Mouse (Mus musculus) heart, postnatal 25 days (tissue): ENCODE data around the gene Iqce. TPM values are rescaled to one million over a fixed set of nuclear protein-coding genes. Genes with fewer than 3 reads are reported as not detected.
A peak's percentile ranks its signal among the peaks of the same experiment; 100 is the strongest.

Experiments
- DNase-seq: peaks from one replicate; pipeline ENCODE4 v3.0.0; 2022; ENCODE audit warnings: low spot score
- intact Hi-C: fragments of 180-260 bp; cut with DNase I; formaldehyde crosslinking; loops from one replicate; pipeline ENCODE4 v1.15.1; 2025
- total RNA-seq, 2 experiments: library from RNA; stranded (reverse); gene quantifications; 2 replicates each; pipeline ENCODE4 v1.2.3; 2021

The Iqce gene
- total RNA-seq, 2 experiments from 2014 or later = 4.5 to 7.5 TPM

DNA sequence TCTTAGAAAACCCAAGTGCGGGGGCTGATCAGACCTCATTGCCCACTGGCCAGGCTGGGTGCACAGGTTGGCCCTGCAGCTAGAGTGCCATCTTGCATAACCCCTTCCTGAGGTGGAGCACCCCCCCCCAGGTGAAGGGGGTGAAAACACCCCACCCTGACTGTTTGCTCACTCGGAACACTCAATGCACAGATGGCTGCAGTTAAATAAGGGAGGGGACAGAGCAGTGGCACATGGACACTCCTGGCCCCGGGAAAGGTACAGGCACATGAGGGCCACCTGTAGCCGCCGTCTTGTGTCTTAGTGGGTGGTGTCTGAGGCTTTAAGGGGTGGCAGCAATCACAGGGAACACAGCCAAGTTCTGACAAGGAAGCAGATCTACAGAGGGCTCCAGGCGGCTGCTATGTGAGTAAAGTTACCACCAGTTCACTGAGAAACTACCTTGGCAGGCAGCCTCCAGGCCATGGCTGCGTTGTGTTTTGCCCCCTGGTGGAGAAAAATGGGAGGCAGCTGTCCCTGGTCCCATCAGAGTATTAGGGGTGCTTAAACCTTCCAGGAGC, 38.5 kb downstream of the Iqce start:
- peak; percentile 30 for DNase-seq
- intact Hi-C loops = loop anchor here (2.0 kb wide), 2 partner anchors 35 to 123 kb away; no protein-coding TSS in a partner anchor

DNA sequence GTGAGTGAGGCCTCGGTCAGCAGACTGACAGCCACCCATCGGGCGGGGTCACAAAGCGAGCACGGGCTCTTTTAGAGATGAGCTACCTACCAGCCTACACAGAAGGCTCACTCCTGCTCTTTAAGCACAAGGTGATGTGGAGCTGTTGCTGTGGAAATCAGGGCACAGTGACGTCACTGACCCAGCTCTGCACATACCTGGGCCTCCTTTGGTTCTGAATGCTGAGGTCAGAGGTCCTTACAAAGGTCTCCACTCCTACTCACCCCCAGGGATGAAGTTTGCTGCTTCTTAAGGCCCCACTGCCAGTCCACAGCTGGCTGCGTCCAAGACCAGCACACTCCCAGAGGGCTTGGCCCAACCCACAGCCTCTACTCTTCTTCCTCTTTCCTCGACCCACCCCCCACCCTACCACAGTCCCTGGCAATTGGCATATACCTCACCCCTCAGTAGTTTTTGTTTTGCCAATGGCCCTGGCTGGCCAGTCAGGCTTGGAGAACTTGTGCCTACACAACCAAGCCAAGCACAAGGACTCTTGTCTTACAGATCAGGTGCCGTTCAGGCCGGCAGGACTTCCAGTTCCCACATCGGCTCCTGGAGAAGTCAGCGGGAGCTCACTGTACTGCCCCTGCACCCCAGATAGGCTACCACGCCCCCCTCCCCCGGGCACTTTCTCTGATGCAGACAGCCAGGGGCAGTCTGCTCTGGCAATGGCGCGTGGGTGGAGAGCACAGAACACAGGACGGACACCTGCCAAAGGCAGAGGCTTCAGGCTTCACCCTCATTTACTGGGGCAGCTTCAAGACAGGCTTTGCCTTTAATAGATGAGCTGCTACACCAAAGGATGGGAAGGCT, 39.2 kb downstream of the Iqce start:
- intact Hi-C loops = no loop called here
- no peak for DNase-seq

DNA sequence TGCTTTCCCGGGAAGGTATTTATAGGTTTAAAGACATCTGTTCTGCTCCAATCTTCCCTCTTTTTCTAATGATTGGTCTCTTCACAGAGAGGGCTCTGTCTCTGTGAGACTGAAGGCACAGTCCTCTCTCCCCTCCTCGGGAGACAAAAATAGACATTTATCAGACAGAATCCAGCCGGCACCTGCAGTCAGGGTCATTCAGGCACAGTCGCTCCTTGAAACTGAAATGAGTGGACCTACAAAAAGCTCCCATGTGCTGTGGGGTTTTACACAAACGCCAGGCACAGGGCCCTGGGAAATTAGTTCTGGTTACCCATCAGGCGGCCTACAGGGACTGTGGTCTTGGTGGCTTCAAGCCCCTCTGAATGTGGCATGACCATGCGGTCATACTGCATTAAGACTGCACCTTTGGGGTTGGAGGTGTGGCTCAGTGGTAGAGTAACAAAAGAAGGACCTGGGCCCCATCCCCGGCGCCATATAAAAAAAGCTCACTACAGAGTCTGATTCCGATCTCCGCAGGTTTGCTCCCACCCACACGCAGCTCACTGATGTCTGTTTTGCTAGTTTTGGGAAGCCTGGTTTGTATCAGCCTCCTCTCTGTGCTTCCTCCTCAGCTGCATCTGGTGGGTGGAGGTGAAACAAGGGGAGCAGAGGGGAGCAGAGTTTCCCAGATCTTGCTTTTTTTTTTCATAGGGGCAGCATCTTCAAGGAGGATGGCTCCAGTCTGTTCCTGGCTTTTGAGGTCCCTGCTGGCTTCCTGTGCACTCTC, 40.1 kb downstream of the Iqce start:
- no peak for DNase-seq
- intact Hi-C loops = no loop called here

DNA sequence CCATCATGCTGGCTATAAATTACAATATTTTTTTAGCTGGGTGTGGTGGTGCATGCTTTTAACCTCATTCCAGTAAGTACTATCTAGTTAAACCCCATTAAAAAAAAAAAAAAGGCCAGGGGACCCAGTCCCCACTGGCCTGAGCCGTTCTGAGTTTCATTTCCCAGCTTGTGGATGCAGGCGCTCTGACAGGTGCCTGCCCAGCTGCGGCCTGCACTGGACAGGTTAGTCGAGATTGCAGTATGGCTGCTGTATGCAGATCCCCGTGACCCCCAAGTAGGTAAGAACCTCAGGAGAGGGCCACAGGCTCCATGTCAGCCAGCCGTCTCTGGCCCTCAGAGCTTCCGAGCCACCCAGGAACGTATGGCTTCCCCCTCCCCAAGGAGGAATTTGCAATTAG, 40.8 kb downstream of the Iqce start:
- intact Hi-C loops = no loop called here
- DNase-seq = no peak

DNA sequence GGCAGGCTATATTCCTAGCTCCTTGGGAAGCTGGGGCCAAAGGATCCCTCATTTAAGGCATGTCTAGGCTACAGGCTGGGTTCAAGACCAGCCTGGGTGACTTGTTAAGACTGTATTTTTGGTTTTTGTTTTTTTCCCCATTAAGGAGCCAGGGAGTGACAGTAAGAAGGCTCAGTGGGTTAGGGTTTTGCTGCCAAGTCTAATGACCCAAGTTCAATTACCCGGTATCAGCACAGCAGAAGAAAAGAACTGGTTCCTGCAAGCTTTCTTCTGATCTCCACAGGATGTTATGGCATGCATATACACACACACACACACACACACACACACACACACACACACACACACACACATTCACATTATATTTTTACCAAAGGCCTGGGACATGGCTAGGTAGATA, 41.8 kb downstream of the Iqce start:
- intact Hi-C loops = no loop called here
- no peak for DNase-seq

DNA sequence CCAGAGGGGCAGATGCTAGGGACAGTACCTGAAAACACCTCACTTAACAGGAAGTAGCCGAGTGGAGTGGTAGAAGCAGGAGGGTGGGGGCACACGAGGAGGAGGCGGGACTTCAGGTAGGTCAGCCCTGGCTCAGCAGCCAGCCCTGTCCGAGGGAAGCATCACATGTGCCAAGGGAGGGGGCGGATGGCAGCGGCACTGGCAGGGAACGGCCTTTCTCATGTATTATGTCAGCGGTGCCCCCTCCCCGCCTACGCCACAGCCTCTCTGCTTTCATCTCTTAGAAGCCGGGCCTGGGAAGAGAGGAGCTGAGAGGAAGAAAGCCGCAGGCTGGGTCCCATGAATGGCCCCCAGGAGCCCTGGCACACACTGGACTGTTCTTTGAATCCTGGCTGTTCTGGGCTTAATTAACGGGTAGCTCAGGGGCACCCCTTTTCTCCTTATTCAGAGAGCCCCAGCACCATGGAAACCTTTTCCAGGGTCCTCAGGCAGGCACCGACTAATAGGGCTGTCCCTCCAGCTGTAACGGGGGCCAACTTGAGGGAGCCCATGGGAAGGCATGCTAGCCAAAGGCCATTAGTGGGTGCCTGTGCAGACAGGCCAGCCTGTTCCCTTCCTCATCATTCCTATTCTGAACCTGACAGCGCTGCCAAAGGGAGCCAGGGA, 42.4 kb downstream of the Iqce start:
- intact Hi-C loops = no loop called here
- no peak for DNase-seq

DNA sequence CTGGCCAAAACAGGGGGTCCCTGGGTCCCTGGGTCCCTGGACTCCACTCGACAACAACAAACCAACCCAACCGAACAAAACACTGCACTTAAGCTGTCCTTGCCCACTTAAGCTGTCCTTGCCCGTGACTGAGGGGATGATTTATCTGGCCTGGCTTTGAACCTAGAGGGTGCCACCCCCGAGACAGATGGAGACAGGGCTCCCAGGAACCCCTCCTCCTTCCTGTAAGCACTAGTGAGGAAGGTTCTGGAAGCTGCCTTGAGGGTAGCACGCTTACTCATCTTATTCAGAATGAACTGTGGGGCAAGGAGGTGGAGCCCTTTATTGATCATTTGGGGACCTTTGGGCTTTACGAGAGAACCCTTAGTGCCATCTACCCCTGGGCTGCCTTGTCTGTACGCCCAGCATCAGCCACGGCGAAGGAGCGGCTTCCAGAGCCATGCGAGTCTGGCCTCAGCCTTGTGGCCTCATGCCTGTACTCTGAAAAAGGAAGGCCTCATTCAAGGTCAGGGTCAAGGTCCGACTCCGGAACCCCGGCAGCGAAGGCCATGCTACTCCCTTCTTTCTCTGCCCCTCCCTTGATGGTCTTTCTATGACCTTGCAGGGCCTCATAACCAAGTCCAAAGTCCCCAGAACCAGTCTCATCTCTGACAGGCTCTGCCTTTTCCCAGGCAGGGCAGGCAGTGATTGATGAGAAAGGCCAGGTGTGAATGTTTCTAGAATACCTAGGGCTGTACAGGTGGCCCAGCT, 47.9 kb downstream of the Iqce start:
- DNase-seq = no peak
- intact Hi-C loops = no loop called here

DNA sequence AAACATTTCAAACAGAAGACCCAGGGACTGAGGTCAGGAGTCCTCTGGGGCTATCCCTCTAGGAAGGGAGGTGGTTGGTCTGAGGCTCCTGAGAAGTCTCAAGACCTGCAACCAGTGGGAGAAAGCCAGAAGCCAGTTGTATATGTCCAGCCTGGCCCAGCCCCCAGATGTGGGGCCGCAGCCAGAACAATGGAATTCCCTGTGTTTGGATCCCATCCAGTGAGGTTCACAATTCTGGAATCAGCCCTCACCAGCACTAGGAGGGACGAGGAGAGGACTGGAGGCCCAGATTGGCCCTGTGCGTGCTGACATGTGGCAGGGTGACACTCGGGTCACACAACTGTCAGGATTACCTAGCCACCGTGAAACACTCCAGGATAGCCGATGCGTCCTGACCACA, 49.6 kb downstream of the Iqce start:
- intact Hi-C loops = no loop called here
- no peak for DNase-seq

DNA sequence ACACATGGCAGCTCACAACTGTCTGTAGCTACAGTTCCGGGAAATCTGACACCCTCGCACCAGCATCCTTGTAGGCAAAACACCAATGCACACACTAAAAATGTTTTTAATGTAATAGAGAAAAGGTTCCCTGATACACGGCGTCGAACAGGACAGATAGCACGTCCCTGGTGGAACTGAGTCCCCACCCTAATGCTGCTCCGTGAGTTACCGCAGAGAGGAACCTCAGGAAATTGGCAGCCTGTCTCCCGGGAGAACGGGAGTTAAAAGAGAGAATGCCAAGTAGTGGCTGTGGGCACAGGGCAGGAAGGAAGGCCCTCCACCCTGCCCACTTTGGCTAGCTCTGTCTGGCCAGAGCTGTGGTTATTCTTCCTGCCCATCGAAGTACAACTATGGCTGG, 50.9 kb downstream of the Iqce start:
- no peak for DNase-seq
- intact Hi-C loops = no loop called here

DNA sequence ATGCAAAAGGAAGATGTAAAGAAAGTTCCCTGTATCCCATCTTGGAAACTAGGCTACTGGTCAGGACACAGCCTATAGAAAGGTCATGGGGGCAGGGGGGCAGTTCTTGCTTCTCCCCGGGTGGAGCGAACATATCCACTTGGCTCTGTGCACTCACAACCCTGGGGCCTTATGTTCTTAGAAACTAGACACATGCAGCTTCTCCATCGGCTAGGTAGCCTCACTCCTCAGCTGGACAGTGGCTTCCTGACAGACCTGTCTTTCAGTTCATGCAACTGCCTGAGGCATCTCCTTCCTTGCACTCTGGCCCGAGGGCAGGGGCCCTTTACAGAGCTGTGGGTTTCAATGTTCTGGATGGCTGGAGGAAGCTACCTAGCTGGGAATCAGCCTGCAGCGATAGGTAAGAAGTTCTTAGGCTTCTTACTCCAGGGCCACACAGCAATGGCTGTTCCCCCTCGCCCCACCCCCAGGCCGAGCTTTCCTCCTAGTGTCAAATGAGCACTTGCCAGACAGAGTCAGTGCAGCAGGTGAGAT, 52.2 kb downstream of the Iqce start:
- intact Hi-C loops = no loop called here
- DNase-seq = no peak

DNA sequence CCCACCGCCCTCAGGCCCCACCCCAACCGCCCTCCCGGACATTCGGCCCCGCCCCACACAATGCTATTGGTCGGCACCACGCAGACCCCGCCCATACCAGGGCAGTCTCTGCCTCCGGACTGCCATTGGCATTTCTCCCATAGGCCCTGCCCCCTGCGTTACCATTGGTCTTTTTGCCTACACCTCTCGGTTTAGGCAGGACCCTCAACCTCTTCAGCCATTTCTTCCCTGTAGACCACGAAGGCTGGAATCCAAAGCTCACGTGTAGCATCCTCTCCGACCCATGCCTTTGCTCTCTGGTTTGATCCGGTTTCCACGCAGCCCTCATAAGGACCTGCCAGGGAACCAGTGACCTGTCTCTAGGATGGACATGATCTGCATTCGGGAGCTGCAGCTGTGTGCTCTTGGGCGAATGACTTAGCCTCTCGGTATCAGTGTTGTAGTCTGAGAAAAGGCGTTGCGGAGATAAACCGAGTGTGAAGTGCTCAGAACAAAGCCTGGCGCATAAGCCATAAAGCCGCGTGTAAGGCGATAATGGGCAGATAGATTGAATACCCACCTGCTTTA, 53.0 kb downstream of the Iqce start:
- intact Hi-C loops = no loop called here
- peak; percentile 93 for DNase-seq

DNA sequence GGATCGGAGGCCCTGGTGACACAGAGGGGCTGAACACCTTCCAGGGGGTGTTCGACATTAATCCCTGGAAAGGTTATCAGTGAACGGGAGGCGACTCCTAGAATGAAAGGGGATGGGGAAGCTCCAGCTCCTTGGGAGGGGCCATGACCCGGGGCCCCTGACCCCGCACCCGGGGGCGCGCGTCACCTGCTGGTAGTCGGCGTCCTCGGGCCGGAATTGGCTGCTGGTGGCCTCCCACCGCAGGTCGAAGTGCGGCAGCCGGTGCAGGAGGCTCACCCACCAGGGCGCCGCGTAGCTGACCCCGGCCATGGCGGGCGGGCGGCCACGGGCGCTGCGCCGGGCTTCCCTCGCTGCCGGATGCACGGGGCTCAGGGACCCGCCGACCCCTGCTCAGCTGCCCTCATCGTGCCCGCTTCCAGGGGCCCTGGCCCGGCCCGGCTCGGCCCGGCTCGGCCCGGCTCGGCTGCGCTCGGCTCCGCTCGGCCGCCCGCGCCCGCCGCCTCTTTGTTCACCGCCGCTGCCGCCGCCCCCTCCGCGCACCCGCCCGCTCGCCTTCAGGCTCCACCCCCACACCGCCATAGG, 53.6 kb downstream of the Iqce start, which contains the start of gene Ttyh3:
TSS of gene Ttyh3 (minus strand) at position 513 of the 582 bp plus-strand sequence.
- no peak for DNase-seq
- intact Hi-C loops = no loop called here

DNA sequence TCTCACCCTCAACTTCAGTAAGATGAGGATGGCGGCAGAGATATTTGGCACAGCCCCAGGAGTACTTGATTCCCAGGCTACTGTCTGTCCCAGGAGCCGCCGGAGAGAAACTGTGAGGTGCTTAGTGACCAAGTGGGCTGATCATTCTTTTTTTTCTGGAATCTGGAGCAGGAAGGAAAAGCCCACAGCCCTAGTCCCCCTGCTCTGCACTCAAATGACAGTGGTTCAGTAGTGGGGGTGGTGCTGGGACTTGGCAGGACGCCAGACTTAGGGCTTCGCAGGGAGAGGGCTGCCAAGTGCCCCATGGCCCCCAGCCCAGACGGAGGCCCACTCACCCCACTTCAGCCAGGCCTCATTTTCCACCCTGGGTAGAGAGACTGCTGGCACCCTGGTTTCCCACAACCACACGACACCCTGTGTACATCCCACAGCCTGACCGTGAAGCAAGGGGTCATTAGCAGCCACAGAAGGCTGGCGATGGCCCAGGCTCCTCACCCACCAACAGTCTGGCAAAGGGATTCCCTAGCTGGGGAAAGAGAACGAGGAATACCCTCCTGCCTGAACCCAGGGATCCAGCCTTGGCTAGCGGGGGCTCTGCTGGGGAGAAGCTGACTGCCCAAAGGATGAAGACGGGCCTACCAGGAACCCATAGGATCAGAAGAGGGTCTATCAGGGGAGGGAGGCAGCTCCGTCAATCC, 54.2 kb downstream of the Iqce start:
- intact Hi-C loops = no loop called here
- no peak for DNase-seq

DNA sequence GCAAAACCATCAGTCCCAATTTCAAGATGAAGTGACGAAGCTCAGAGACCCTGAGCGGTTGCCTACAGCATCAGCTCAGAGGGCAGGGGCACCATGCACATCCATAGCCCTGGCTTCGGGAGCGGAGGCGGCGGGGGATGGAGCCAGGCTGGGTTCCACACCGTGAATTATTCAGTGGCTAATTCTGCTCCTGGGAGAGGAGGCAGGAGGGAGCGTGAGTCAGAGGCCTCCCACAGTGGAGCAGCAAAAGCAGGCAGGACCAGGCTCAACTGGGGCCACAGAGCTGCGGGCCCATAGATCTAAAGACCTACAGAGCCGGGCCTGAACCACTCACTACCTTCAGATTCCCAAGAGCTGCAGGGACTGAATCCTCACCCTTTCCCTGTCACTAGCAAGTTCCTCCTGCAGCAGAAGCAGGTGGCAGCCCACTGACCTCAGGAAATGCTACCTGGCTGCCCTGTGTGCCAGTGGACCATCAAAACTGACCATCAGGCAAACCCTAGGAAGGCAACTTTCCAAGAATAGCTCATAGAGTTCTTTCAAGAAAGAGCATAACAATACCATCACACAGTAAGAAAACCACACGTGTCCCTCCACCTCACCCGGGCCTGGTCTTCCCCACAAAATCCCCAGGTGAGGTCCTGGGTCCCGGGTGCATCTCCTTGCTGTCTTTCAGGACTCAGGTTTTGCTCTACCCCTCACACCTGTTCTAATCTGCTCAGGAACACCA, 55.0 kb downstream of the Iqce start:
- intact Hi-C loops = no loop called here
- DNase-seq = no peak

DNA sequence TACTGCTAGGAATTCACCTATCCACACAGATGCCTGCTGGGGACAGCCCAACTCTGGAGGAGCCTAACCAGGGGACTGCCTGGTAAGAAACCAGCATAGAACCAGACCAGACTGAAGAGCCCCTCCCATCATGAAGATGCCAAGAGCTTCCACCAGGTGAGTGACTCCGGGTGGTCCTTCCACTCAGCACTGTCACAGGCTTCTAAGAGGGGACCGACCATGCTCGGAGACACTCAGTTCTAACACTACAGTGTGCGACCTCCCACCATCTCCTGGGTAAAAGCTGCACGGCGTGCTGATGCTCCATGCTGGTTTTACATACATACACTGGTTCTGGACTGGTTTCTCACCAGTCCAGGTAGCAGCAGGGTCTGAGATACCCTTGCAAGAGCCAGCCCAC, 56.0 kb downstream of the Iqce start:
- intact Hi-C loops = no loop called here

DNA sequence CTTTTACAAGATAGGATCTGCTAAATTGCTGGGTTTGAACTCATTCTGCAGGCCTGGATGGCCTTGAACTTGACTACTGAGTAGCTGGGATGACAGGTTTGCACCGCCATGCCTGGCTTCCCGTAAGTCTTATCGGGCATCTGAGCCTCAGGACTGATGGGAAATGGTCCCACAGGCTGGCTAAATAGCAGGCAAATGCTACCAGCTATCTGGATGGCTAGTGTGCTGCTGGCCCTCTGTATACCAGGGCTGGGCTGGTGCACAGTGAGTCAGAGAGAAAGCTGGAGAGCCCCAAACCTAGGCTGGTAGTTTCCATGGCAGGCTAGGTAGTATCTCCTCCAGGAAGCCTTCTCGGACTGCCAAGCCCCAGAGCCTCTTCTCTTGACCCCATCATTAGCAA, 56.7 kb downstream of the Iqce start:
- intact Hi-C loops = no loop called here
- DNase-seq = no peak

More for the DNA sequence above, 56.0 kb downstream of the Iqce start:
- no peak for DNase-seq

DNA sequence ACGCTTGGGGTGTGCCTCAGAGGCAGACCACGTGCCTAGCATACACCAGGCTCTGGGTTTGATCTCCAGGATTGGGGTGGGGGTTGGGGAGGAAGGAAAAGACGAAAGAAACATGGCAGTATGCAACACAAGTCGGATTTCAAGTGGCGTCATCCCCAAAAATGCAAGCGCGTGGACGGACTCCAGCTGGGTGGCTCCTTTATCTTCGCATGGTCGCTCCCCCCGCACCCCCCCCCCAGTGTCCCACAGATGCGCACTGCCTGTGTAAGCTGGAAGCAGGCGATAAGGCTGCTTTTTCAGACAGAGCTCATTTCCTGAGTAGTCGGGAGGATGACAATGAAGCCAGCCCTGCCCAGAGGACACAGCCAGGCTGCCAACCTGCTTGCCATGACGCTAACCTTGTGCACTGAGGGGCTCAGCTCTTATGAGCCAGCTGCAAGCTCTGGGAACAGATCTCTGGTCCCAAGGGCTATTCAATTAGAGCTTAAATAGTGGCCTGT, 57.4 kb downstream of the Iqce start:
- no peak for DNase-seq
- intact Hi-C loops = no loop called here
